Mouse (Mus musculus) frontal cortex, postnatal 14 days (tissue): Measurements from ENCODE around the gene Snd1.

Experiments
- DNase-seq, 2 experiments: peaks; one replicate each; pipeline ENCODE4 v3.0.0; 2022; ENCODE audit warnings: low spot score in 2 of 2

Snd1 gene

DNA sequence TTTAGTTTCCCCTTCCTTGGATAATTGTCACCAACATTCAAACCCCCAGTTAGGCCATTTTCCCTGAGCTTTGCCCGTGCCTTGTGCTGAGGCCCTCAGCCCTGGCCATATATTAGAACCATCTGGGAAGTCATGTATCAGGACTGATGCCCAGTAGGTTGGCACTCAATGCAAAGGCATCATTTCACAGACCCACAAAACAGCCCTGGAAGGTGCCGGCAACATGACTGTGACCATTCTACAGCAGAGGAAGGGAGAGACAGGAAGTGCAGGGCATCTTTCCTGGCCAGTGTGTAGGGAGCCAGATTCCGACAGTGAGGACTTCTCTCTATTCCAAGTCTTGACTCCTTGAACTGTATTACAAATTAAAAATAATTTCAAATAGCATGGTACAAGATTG, 499.6 kb downstream of the Snd1 start:
- DNase-seq, result no peak

- peak in 1 of 2 experiments; percentile 29 for DNase-seq
Observed at GRCm38 (mm10) chr6:28975106-28975505, 500.2 kb downstream of the Snd1 start.

DNA sequence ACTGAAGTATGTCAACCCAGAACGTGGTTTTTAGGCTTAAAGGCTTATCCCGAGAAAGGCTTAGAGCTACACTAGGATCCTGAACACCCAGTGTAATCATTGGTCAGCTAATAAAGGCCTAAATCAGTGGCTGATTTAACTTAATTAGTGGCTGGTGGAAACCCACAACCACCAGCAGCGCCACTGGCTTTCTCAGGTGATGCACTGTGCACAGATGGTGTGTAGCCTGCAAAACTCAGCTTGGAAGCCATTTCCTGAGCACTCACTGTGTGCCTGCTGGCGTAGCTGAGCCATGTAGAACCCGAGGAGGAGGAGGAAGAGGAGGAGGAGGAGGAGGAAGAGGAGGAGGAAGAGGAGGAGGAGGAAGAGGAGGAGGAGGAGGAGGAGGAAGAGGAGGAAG, 503.1 kb downstream of the Snd1 start:
- DNase-seq, result no peak

- no peak for DNase-seq
Observed at GRCm38 (mm10) chr6:28978881-28979280, 503.9 kb downstream of the Snd1 start.

DNA sequence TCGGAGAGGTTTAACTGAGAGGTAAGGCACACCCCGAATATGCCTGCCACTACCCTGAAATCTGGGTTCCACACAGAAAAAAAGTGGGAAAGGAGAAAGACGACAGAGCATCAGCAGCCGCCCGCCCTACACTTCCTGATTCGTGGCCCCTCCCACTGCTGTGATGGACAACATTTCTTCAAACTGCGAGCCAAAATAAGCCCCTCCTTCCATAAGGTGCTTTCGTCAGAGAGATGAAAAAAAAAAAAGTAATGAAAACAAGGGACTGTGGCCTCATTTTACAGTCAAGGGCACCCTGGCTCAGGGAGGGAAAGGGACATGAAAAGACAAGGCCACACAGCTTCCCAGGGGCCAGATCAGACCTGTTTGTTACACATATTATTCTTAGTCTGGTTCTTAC, 504.6 kb downstream of the Snd1 start:
- DNase-seq, result no peak

DNA sequence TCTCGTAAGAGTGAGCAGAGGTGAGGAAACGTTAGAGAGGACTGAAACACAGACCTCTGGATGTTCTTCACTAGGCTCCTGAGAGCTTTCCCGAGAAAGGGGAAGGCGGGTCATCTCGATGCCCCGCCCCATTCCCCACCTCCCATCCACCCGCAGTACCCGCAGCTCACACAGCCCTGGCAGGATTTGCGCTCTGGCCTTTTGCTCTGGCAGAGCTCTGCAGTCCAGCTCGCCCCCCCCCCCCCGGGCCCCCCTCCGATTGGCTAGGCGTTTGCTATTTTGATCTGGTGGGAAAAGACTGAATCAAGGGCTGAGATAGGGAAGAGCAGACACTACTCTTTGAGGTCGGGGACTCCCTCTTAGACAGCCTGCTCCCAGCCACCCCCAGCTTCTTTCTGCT, 505.3 kb downstream of the Snd1 start:
- no peak for DNase-seq

DNA sequence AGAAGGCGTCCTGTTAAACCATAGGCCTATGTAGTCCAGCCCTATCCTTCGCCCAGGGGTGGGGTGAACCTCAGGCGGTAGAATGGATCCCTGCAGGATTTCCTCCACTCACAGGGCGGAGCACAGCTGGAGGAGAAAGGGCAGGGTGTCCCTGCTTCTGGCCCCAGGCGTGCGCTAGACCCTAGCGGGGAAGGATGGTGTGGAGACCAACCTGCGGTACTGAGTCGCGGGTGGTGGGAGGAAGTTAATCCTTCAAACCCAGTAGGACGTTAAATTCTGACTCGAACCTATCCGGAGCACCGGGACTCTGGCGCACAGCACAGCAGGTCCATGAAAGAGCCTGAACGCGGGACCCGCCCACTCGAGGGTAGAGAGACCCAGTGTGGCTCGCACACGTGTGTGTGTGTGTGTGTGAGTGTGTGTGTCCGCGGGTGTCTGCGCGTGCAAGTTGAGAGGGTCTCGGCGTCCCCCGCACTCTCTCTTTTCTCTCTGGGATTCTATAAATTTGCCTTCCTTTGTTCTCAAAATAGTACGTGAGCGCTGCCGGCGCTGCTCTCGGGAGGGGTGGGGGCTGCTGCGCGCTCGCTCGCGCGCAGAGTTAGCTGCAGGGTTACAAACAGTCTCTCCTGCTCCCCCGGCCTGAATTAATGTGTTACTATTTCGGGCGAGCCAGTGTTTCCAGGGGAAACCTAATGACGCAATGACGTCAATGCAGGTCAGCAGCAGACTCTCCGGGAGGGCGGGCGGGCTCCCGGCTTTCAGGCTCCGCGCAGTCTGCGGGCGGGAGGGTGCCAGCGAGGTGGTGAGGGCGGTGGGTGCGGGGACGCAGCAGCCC, 506.0 kb downstream of the Snd1 start:
- peak; percentile 54 to 71 for DNase-seq

DNA sequence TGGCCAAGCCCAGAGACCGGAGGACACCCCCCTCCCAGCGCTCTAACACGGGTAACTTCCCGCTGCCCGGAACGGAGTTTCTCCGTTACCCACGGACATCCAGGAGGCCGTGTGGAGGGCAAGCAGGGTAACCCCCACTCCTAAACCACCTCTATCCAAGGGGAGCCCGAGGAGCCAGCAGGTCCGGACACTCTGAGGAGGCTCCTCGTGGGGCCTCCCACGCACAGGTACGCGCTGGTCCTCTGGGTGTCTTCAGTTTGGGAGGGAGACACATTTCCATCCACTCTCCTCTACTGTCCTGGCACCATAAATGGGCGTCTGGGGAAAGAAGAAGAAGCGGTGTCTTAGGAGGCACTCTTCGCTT, 506.6 kb downstream of the Snd1 start:
- no peak for DNase-seq

GRCm38 (mm10) chr6:28981966-28982701, 507.2 kb downstream of the Snd1 start:
- no peak for DNase-seq

DNA sequence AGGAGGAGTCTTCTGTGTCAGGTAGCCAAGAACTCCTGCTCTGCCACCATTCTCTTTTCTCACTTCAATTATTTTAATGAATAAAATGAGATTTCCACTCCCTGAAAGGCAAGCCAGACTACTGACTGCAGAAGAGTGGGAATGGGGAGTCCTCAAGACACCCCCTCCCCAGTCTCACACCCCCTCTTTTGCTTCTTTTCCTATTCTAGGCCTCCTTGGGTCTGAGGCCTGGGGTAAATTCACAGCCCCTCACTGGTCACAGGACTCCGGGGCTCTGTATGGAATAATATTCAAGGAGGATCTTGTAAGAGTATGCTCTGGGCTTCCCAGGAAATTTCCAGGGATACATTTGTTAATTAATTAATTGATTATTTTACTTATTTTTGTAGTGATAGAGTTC, 507.9 kb downstream of the Snd1 start:
- DNase-seq, result no peak
